Mouse (Mus musculus) liver, postnatal 0 days (tissue): ENCODE measurements at regions not wholly inside any gene's neighbourhood (a gene's known extent, or its start where the extent isn't known, plus 50 kb on each side); places are given as distances from the start of the nearest gene placed in this dataset.

Source experiments
- CTCF ChIP-seq: sonication (generic); IDR thresholded peaks from 2 replicates; pipeline ENCODE4 v1.5.1; 2016; ENCODE audit warnings: antibody characterized with exemption, low read depth
- EP300 ChIP-seq: IDR thresholded peaks from 2 replicates; pipeline ENCODE4 v1.6.1; 2016; ENCODE audit warnings: antibody characterized with exemption, low read depth, mild to moderate bottlenecking

DNA sequence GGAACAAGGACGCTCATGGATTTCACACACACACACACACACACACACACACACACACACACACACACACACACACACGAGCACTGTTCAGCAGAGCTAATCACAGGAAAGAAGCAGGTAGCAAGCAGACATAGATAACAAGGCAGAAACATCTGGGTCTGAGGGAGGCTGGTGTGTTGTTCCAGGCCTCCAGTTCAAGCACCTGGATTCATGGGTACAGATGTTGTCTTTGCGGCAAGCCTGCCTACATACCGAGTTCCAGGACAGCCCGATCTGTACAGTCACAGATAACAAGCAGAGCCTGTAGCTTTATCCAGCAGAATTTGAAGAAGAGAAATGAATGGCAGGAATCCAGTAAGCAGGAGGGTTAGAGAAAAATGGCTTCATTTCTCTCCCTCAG lies 55.0 kb upstream of the Adgrl2 start:
- TF ChIP-seq CTCF (no peak), EP300 (no peak)
